11 mouse cellular contexts compared by ENCODE assay signal in genomic region chr2:33885264-33885651, GRCm38 (mm10). TPM values are rescaled to one million over a fixed set of nuclear protein-coding genes. Genes with fewer than 3 reads are reported as not detected.
A peak's percentile ranks its signal among the peaks of the same experiment; 100 is the strongest.
DNase-seq lines count a peak whose midpoint lies in the region; ATAC-seq and TF ChIP-seq lines count a peak whose summit lies in the region.
"Had no signal": no experiment of that assay in that cellular context is flagged by ENCODE, and none has a peak within 500 bp of the region (broad histone marks: within the 10 kb centered on the region; RNA-seq: fewer than 3 reads in every experiment).

No protein-coding gene starts in this region.

- WGBS in lung, embryonic 16.5 days: 86% methylated on average over 3 of the region's 3 CpGs
- 81% methylated on average over 3 of the region's 3 CpGs for WGBS in lung, adult 2 months
- WGBS in forebrain, postnatal 0 days: 80% methylated on average over 3 of the region's 3 CpGs
- 83% methylated on average over 3 of the region's 3 CpGs for WGBS in liver, embryonic 15.5 days (ENCODE audit: insufficient replicate concordance)
- WGBS in neural tube, embryonic 14.5 days: 63% methylated on average over 3 of the region's 3 CpGs

- no peak for DNase-seq in lung, adult 2 months
- DNase-seq in forebrain, postnatal 0 days: no peak
- no peak for DNase-seq in cerebellum, adult 8-10 months
- no peak for DNase-seq in thymus, adult 18-20 months
- DNase-seq: kidney, postnatal 4 days had no signal

- H3K4me1 ChIP-seq in lung, embryonic 16.5 days (replicated peaks; ENCODE audit: control insufficient read depth, insufficient read depth, low read length): peaks cover 27% of the 10 kb centered on the region
- peaks cover 11% of the 10 kb centered on the region for H3K4me1 ChIP-seq in lung, adult 2 months (ENCODE audit: control insufficient read depth, insufficient read depth, low read length)
- peaks cover 20% of the 10 kb centered on the region for H3K4me1 ChIP-seq in forebrain, postnatal 0 days (ENCODE audit: insufficient read depth)
- peaks cover 34% of the 10 kb centered on the region for H3K4me1 ChIP-seq in liver, embryonic 15.5 days (replicated peaks)
- H3K4me1 ChIP-seq in neural tube, embryonic 14.5 days (ENCODE audit: control insufficient read depth, insufficient read depth, low read length): peaks cover 29% of the 10 kb centered on the region

- no peak for TF ChIP-seq CTCF in lung, adult 2 months (IDR thresholded peaks at IDR 0.05; ENCODE audit: insufficient read depth, low read length)
- no peak for TF ChIP-seq CTCF in forebrain, postnatal 0 days (IDR thresholded peaks at IDR 0.05; ENCODE audit: low read depth)

- no peak for ATAC-seq in lung, embryonic 16.5 days (ENCODE audit: low read depth)
- ATAC-seq in forebrain, postnatal 0 days: no peak
- no peak for ATAC-seq in liver, embryonic 15.5 days (ENCODE audit: insufficient read depth)
- ATAC-seq in neural tube, embryonic 14.5 days (ENCODE audit: low read depth): no peak
- ATAC-seq: Patski had no signal

- H3K36me3 ChIP-seq in lung, embryonic 16.5 days (ENCODE audit: control insufficient read depth, insufficient read depth, low read length): no peaks in the 10 kb centered on the region
- H3K36me3 ChIP-seq in forebrain, postnatal 0 days (ENCODE audit: insufficient read depth): no peaks in the 10 kb centered on the region
- H3K36me3 ChIP-seq in liver, embryonic 15.5 days (replicated peaks): no peaks in the 10 kb centered on the region
- no peaks in the 10 kb centered on the region for H3K36me3 ChIP-seq in neural tube, embryonic 14.5 days (ENCODE audit: control insufficient read depth, insufficient read depth, low read length)
- H3K36me3 ChIP-seq: heart, embryonic 13.5 days had no signal

- no peak overlapping the region for H3K4me2 ChIP-seq in lung, embryonic 16.5 days (ENCODE audit: low read depth, low read length)
- peak overlapping the region; percentile 95; the same call in 1 of the 2 replicates for H3K4me2 ChIP-seq in forebrain, postnatal 0 days (ENCODE audit: low read depth)
- H3K4me2 ChIP-seq in liver, embryonic 15.5 days: peak overlapping the region; percentile 91
- H3K4me2 ChIP-seq in neural tube, embryonic 14.5 days (ENCODE audit: low read depth, low read length): peak overlapping the region; percentile 98

- H3K4me3 ChIP-seq in lung, embryonic 16.5 days (ENCODE audit: low read length): no peak overlapping the region
- H3K4me3 ChIP-seq in lung, adult 2 months (replicated peaks; ENCODE audit: extremely low read depth, low read depth, low read length): no peak overlapping the region
- no peak overlapping the region for H3K4me3 ChIP-seq in forebrain, postnatal 0 days (ENCODE audit: low read depth, low read length)
- H3K4me3 ChIP-seq in liver, embryonic 15.5 days (replicated peaks): no peak overlapping the region
- H3K4me3 ChIP-seq in neural tube, embryonic 14.5 days (ENCODE audit: low read depth, low read length): no peak overlapping the region

- no peak overlapping the region for H3K9ac ChIP-seq in lung, embryonic 16.5 days (ENCODE audit: low read length)
- H3K9ac ChIP-seq in forebrain, postnatal 0 days: no peak overlapping the region
- no peak overlapping the region for H3K9ac ChIP-seq in liver, embryonic 15.5 days
- no peak overlapping the region for H3K9ac ChIP-seq in neural tube, embryonic 14.5 days (replicated peaks; ENCODE audit: low read depth, low read length)
- H3K9ac ChIP-seq: heart, embryonic 13.5 days; lung, embryonic 14.5 days had no signal

- TF ChIP-seq POLR2A in lung, adult 2 months (IDR thresholded peaks at IDR 0.05; ENCODE audit: borderline replicate concordance, extremely low read depth, low read depth, low read length): no peak

- no peaks in the 10 kb centered on the region for H3K27me3 ChIP-seq in lung, embryonic 16.5 days (ENCODE audit: control insufficient read depth, insufficient read depth, low read depth, low read length)
- H3K27me3 ChIP-seq in forebrain, postnatal 0 days (ENCODE audit: insufficient read depth, low read length): no peaks in the 10 kb centered on the region
- H3K27me3 ChIP-seq in liver, embryonic 15.5 days: peaks cover 6% of the 10 kb centered on the region; the same call in 1 of the 2 replicates
- H3K27me3 ChIP-seq in neural tube, embryonic 14.5 days (ENCODE audit: control insufficient read depth, insufficient read depth, low read length): no peaks in the 10 kb centered on the region
- H3K27me3 ChIP-seq: Patski had no signal

- H3K27ac ChIP-seq in lung, embryonic 16.5 days (ENCODE audit: low read length): peak overlapping the region; percentile 61
- H3K27ac ChIP-seq in forebrain, postnatal 0 days (ENCODE audit: low read depth, low read length): peak overlapping the region; percentile 40; the same call in 1 of the 2 replicates
- H3K27ac ChIP-seq in liver, embryonic 15.5 days (replicated peaks): peak overlapping the region; percentile 39
- peak overlapping the region; percentile 99; the same call in 1 of the 2 replicates for H3K27ac ChIP-seq in neural tube, embryonic 14.5 days (ENCODE audit: low read depth, low read length)
- H3K27ac ChIP-seq: heart, embryonic 13.5 days had no signal

- no peaks in the 10 kb centered on the region for H3K9me3 ChIP-seq in lung, embryonic 16.5 days (ENCODE audit: control insufficient read depth, low read length)
- H3K9me3 ChIP-seq in forebrain, postnatal 0 days (ENCODE audit: low read length): no peaks in the 10 kb centered on the region
- H3K9me3 ChIP-seq in liver, embryonic 15.5 days (replicated peaks): no peaks in the 10 kb centered on the region
- no peaks in the 10 kb centered on the region for H3K9me3 ChIP-seq in neural tube, embryonic 14.5 days (ENCODE audit: control insufficient read depth, low read length)
- H3K9me3 ChIP-seq: heart, embryonic 13.5 days had no signal

RNA-seq across cellular contexts. Expression of gene Mvb12b, which starts 2.5 kb away (rescaled TPM):
- polyA plus RNA-seq in lung, embryonic 16.5 days (2015; fragmentation: Nextera tagmentation; extraction: Ambion mirVana): 19.2 and 21.6 TPM in 2 replicates
- polyA plus RNA-seq in lung, adult 2 months (2012; rRNA removed): 47.0 and 49.9 TPM in 2 replicates
- total RNA-seq in forebrain, postnatal 0 days (2014; rRNA removed): 107 and 141 TPM in 2 replicates
- polyA plus RNA-seq in forebrain, postnatal 0 days (2015; fragmentation: Nextera tagmentation; extraction: Ambion mirVana): 72.0 and 82.8 TPM in 2 replicates
- 11.3 and 12.7 TPM in 2 replicates for polyA plus RNA-seq in liver, embryonic 15.5 days (2015; fragmentation: Nextera tagmentation; extraction: Ambion mirVana)
- 54.0 and 56.8 TPM in 2 replicates for polyA plus RNA-seq in neural tube, embryonic 14.5 days (2014; fragmentation: Nextera tagmentation; extraction: Ambion mirVana)

Comparison
In these comparisons a context has a peak if more than half of its experiments do, and no peak if none do; other contexts are left out.
1. H3K27ac ChIP-seq: peak in every context shown above with its lines; median percentile 99 in neural tube, embryonic 14.5 days; 61 in lung, embryonic 16.5 days; 40 in forebrain, postnatal 0 days; 39 in liver, embryonic 15.5 days.